Mouse (Mus musculus) right cerebral cortex, adult 18-20 months (tissue): Measurements from ENCODE around the gene Ift43.

Experiments
- DNase-seq: peaks from one replicate; pipeline ENCODE4 v3.0.0; 2022; ENCODE audit warnings: mixed read lengths

Ift43 gene

DNA sequence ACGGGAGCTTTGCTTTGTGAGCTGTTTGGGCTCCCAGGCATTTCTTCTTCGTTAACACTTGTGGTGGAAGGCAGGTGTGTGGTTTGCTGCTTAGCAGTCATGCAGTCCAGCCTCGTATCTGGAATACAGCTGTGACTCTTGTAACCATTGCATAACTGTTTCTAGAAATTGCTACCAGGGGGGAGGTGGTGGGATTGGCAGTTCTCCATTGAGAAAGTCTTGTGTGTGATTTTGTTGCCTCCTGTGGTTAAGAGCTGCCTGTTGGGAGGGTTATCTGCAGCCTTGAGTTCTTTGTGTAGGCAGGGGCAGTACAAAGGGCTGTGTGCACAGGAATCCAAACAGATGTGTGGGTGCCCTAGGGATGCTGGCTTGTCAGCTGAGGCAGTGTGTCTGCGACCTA, 53.4 kb downstream of the Ift43 start:
- DNase-seq, result no peak

DNA sequence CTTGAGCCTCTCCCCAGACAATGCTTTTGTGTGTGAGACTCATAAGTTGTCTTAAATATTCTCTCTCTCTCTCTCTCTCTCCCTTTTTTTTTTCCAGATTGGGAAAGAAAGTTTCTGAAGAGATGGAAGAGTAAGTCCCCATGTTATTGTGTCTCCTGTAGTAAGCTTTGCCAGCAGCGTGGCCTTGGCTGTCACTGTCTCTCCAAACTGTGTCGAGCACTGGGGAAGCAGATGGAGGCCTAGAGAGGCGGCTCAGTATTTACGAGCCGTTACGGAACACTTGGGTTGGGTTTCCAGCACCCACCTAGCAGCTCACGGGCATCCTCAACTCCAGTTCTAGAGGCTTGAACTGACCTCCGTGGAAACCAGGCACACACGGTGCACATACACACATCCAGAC, 56.4 kb downstream of the Ift43 start:
- no peak for DNase-seq

DNA sequence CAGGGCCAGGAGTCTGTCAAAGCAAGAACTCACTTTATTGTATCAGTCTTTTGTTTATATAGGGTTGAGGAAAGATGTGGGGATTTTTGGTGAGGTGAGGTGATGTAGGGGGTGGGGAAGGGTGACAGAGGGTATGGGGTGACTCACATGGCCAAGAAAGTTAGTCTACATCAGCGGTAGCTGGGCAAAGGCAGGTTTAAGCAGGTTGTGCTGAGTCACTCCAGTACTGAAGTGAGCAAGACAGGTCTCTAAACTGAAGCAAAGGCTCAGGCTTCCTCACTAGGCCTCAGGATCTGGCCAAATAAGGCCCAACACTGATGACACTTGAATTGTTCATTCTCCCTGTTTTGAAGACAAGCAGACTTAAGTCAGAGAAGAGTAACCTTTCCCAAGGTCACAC, 60.0 kb downstream of the Ift43 start:
- no peak for DNase-seq

DNA sequence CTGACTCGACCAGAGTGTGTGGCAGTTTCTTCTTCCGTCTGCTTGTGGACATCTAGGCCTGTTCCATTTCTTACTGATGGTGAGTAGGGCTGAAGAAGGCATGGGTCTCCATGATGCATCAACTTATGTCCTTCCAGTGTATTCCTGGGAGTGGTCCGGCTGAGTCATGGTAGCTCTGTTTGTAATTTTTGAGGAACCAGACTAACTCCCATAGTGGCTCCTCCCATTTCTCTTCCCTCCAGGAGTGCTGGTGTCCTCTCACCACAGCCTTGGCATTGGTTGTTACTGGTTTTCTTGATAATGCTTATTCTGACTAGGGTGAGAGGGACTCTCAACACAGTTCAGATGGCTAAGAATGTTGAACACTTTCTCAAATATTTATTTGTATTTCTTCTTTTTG, 63.9 kb downstream of the Ift43 start:
- no peak for DNase-seq

DNA sequence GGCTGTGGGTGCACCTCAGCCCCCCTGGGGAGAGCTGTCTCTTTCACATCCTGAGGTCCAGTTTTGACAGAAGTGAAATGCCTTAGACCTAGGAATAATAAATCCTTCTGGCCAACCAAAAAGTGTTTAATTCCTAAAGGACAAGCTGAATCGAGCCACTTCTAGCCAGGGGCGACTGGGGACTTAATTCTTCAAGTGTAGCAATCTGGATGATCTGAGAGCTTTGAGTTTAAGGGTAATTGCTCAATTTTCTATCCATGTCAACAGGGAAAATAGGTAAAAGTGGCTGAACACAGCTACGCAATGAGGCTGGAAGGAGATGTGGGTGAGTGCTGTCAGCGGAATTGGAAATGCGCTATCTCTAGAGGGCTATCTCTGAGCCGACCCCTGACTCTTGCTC, 65.9 kb downstream of the Ift43 start:
- no peak for DNase-seq

DNA sequence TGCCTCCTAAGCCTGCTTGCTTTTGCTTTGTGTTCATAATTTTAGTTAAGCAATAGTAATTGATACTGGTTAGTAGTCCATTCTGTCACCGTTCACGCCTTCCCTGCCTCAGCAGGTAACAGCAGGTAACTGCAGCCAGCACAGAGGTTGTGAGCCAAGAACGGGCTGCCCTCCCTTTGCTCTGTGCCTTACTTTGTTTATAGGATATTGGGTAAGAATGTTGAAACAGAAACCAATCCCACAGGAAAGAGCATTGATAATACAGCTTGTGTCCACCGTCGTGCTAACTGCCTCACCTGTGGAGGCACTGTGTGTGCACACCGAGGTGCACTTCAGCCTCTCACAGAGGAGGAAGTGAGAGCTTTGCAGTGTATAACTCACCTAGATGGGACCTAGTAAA, 66.7 kb downstream of the Ift43 start:
- no peak for DNase-seq

DNA sequence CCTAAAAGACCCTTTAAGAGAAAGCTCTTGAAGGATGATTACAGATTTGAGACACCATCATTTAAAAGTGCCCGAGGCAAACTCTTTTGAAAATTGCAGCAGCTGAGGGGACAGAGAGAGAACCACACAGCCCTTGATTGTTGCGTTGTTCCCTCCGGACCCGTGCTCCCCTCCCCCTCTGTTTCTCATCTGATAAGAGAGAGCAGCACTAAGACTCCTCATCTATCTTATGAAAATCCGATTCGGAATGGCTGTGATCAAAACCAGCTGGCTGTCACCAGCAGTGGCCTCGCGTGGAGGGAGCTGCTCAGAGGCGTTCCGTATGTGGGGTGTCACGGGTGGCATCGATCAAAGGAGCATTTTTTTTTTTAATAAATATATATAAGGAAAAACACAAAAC, 69.6 kb downstream of the Ift43 start:
- no peak for DNase-seq

DNA sequence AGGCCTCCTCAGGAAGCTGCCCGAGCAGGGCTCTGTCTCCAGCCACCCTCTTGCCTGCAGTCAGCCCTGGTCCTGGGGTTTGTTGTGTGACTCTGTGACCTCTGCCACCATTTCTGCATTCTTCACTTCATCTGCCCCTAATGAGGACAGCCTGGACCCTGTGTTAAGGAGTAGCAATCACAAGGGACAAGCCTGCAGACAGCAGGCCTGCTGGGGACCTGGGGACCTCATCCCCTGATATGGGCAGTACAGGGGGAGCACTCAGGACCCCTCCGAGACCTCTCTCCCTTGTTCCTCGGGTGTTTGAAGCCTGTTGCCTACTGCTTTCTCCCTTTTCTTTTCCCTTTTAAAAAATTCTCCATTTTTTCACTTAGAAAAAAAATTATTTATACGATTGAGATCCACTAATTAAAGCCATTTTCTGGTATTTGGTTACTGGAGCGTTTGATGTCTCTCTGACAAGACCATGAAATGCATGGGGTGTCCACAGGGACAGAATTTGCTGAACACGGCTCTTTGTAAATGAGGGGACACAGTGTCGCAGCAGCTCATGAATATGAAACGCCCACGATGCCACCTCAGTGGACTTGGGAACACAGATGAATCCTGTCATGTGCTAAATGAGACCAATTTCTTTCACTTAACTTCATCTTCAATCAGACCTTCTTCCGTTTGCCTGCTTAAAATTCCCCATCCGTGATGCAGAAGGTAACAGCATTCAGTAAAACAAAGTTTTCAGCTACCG, 71.0 kb downstream of the Ift43 start:
- no peak for DNase-seq

DNA sequence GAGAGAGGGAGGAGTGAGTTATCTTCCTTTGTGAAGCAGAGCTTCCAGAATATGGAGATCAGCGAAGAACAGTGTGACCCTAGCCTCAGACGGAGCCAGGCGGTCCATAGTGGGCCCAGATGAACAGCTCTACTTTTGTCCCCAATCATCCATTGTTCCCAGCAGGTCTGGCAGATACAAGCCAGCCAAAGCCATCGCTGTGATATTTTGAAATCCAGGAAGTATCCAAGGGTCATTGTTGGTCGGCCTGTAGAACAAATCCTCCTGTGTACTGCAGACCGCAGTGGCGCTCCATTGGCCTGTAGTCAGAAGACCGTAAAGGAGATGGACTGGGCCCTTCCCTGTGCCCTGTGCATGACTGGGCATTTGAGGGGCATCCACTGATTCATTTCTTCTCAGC, 72.8 kb downstream of the Ift43 start:
- DNase-seq, result peak; percentile 35

DNA sequence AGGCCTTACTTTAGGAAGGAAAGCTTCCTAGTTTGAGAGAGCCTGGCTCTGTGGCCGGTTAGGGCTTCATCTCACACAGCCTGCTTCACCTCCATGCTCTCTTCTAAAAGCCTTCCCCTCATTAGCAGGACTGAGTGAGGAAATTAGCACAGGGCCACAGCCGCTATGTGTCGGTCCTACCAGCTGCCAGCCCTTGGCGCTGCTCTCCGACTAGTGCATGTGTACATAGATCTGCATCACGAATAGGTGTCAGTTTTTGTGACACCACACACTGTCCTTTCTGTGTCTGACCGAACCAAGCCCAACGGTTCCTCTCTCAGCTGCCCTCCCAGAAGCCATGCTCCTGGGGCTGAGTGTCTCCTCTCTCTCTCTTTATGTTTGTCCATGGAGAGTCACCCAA, 74.8 kb downstream of the Ift43 start:
- no peak for DNase-seq

DNA sequence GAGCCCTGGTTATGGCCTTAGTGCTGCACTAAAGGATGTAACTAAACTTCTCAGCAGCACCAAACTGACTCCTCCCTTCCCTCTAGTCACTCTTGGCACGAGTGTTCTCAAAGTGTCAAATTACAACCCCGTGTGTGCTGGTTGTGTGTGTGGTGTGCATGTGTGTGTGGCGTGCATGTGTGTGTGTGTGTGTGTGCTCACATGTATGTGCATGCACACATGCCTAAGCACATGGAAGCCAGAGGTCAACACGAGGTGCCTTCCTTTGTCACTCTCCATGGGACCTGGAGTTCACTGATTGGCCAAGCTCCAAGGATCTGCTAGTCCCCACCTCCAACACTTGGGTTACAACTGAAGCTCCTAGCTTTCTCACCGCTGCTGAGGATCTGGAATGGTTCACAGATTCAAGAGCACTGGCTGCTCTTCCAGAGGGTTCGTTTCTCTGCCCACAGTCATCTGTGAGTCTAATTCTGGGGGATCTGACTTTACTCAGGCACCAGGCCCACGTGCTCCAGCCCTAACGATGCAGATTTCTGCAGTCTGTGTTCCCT, 75.6 kb downstream of the Ift43 start:
- peak; percentile 73 for DNase-seq

DNA sequence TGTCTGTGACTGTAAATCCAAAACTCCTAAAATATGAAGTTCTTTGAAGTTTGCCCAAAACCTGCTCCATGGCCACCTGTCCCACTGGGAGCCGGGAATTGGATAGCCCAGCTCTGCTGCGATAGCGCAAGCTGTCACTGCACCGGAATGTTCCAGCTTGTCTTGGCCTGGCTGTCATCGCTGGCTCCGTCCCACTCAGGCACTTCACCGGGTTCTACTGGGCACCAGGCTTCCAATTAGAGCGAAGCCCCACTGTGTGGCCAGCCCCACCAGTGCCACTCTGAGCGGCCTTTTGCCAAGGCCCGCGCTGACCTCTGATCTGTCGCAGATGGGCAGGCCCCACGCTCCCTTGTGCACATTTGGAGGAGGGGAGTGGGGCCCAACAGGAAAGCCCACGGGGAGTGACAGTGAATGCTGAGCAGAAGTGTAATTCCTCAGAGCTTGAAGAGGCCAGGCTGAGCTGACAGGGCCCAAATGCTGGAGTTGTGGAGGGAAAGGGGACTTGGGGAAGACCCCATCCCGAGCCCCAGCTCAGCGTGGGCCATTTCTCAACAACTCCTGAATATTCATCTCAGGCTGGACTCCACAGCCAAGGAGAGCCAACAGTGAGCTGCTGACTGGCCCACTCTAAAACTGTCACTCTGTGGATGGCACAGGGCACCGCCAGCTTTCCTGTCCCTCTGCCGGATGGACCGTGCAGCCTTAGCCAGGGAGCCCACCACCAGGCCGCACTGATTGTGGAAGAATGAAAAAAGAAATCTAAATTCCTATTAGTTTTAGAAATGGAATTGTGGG, 76.5 kb downstream of the Ift43 start:
- peak; percentile 82 for DNase-seq

DNA sequence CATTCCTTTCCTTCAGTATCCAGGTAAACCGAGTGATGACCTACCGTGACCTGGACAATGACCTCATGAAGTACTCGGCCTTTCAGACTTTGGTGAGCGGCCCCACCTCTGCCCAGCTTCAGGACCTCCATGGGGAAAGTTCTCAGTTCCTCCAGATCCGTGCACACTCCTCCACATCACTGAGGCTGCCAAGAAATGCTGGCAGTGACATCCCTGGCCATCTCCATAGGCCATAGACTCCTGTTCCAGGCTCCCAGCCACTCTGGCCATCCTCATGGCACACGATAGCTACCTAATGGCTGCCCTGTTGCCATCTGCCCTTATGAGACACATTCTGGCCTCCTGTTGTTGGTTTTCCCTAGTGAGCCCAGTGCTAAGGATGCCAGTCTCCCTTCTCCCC, 79.1 kb downstream of the Ift43 start:
- DNase-seq, result no peak

DNA sequence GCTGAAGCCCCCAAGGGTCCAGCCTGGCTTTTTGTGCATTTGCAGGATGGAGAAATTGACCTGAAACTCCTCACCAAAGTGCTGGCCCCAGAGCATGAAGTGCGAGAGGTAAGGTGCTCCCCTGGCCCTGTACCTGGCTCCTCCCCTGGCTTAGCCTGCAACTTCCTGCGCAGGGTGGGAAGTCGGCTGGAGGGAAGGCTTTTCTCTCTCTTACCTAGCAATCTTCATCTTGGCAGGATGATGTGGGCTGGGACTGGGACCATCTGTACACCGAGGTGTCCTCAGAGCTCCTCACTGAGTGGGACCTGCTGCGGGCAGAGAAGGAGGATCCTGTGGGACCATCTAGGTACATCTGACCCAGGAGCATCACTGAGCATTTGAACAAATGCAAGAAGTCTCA, 79.6 kb downstream of the Ift43 start:
- DNase-seq, result no peak

DNA sequence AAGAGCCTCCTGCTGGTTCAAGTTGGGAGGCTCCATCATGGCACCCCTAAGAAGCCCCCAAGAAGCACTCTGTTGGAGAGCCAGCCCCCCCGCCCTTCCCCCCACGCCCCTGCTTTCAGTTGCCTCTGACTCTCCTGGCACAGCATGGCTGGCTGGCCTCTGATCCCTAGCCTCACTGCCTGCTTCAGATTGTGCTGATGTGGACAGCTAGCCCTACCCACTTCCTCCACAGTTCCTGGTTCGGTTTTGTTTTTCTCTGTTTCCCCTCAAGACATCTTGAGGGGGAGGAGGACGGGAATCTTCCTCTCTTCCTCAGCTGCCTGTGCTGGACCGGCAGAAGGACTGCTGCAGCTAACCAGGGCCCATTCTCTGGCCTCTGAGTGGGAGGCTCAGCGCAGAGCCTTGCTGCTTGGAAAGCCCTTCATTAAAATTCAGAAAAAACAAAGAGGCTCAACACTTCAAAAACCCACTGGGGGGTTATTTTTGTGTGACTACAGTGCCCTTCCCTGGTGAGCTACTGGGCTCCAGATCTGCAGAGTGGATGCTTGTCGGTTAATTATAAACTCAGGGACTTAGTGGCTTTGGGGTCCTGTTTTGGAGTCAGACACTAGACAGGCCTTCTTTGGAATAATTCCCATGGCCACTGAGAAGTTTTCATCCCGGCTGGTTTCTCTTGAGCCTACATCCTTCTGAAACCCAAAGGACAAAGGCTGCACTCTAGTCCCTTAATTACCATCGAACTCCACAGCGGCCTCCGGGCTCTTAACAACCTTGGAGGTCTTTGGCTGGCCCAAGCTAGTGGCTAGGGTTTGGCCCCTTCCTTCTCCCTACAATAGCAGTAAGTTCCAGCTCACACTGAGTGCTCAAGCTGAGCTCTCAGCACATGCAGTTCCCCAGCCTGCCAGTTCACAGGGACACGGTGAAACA, 80.8 kb downstream of the Ift43 start:
- DNase-seq, result peak; percentile 31

DNA sequence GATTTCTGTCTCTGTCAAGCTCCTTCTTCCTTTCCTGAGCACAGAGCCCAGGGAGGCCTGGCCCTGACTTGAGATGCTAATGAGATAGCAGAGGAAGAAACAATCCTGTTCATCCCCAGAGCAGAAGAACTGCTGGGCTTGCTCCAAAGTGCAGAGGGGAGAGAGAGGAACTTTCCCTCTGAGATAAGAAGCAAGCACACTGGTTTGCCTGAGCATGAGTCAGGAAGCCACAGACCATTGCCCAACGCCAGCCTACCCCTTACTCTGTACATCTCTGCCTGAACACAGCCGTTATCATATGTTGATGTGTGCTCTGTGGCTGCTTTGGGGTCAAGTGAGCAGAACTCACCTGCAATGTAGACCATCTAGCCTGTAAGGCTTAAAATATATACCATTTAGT, 83.9 kb downstream of the Ift43 start:
- DNase-seq, result no peak

DNA sequence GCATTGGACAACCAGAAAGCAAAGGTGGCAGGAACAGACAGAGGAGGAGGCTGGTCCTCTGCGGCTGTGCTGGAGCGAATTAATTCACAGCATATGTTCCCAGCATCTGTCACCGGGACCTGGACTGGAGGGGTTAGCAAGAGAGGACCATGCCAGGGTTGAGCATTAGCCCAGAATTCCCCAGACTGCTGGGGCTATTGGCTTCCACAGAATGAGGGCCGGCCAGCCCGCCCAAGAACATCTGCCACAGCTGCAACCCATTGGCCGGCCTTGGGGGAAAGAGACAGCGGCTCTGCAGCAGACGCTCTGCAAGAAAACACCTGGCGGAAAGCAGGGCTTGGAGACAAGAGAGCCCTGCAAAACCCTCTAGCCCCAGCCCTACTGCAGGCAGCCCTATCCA, 84.7 kb downstream of the Ift43 start:
- DNase-seq, result no peak

DNA sequence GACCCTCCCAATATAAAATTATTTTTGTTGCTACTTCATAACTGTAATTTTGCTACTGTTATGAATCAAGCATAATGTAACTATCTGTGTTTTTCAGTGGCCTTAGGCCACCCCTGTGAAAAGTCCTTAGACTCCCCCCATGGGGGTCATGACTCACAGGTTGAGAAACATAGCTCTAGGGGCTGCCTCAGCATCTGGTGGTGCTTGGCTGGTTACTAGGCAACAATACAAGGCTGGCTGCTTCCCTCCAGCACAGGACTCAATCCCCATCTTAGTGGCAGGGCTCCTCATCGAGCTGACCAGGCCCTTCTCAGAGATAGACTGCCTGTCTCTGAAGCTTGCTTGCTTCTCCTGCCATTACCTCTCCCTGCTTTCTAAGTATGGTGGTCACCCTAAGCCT, 86.4 kb downstream of the Ift43 start:
- DNase-seq, result no peak

DNA sequence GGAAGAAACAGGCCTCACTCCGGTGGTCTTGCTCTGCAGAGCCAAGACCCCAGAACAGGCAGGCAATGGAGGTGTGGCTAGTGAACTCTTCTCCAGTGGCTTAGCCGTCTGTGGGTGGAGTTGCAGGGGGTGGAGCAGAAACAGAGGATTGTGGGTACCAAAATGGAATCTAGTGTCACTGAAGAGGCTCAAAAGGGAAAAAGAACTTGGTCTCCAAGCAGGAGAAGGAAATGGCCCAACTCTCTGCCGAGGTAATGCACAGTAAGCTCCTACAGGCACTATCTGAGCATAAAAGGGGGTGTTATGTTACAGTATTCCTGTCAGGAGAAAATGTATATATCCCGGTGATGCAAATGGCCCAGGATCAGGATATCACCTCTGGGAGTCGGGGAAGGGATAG, 86.9 kb downstream of the Ift43 start:
- DNase-seq, result no peak

DNA sequence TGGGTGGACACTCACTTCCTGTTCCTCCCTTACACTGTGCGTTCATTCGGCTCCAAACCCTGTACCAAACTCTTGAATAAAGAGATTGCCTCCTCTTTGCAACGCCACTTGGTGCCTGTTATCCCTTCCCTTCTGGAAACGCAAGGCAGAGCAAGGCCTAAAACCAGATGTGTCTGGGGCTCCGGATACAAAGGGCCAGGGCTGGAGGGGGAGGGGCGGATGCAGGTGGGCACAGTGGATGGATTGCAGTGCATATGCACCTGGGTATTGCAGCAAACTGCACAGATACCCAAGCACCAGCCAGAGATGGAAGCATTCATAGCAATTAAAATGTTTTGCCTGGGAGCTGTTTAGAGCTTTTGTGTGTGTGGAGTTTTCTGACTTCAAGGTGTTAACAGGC, 91.0 kb downstream of the Ift43 start:
- DNase-seq, result no peak

DNA sequence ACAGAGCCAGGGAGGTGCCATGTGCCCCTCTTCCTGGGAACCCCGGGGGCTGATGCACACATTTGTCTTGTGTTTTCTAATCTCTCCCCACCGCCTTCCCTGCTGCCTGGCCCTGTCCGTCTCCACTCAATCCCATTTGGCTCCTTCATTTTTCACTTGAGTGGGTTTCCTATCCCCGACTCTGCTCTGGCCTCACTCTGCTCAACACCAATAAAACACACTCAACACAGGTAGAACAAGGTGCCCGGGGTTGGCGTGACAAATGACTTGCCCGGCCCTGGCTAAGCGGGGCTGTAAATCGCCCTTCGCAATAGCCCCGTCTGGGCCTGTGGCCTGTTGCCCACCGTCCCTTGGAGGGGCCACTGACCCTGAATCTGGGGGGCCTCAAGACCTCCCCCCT, 92.0 kb downstream of the Ift43 start:
- no peak for DNase-seq

DNA sequence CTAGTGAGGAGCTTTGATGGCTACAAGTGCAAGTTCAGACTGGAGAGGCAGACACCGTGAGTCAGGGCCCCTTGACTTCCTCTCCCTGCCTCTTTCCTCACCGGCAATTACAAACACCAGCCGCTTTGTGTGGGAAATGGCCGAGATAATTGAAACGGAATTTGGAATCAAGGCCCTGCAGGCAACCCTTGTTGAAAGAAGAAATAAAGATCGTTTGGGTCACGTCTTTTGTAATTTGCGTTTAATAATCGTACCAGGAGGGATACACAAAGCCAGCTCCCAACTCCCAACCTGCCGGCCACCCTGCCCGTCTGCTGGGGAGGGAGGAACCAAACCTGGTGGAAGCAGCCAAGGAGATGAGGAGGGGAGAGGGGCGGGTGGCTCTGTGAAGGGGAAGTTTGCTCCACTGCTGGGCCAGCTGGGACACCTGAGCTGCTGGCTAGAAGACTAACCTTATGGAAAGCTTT, 93.2 kb downstream of the Ift43 start:
- no peak for DNase-seq

DNA sequence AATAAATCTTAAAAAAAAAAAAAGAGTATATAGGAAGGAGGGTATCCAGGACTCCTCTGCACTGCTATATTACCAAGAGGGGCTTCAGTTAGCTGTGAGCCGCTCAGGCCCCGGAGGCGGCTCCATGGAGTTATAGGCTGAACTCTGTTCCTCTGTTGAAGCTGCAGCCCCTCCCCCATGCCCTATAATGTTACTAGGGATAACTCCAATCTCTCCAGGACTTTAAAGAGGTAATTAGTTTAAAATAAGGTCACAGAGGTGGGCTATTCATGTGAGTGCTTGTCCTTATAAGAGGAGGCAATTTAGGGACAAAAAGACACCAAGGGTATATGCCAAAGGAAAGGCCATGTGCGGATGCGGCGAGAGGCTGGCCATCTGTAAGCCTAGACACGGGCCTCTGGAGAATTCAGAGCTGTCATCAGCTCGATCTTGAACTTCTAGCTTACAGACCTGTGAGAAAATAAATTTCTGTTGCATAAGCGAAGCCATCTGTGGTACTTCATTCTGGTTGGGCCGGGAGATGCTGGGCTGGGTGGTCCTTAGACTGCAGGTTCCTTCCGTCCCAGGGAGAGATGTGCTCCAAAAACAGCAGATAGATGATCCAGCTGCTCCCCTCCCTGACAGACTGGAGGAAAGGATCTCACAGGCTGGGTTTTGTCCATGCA, 94.5 kb downstream of the Ift43 start:
- no peak for DNase-seq
